Mouse (Mus musculus) heart, embryonic 16.5 days (tissue): ENCODE results near the gene Ier5. TPM values are rescaled to one million over a fixed set of nuclear protein-coding genes. Genes with fewer than 3 reads are reported as not detected.

Experiments
- ATAC-seq: fragments of 200-750 bp; cut with Nextera tagmentation; replicated peaks from 2 replicates; pipeline ENCODE4 v1.8.0; 2017; ENCODE audit warnings: moderate number of reproducible peaks; ENCODE audit not compliant: insufficient read depth, low FRiP score; ENCODE audit errors: extremely low read depth
- H3K27ac ChIP-seq: fragments of 300-500 bp; sonication (generic); 2 replicates; pipeline ENCODE4 v1.5.1; 2014; ENCODE audit warnings: mild to moderate bottlenecking, low read length, control low read depth, moderate library complexity
- H3K27me3 ChIP-seq: fragments of 300-500 bp; sonication (generic); 2 replicates; pipeline ENCODE4 v1.6.1; 2014; ENCODE audit warnings: low read length, mixed read lengths; ENCODE audit not compliant: control insufficient read depth, insufficient read depth
- H3K36me3 ChIP-seq: fragments of 300-500 bp; sonication (generic); 2 replicates; pipeline ENCODE4 v1.6.1; 2014; ENCODE audit not compliant: control insufficient read depth, insufficient read depth
- H3K4me1 ChIP-seq: fragments of 300-500 bp; sonication (generic); 2 replicates; pipeline ENCODE4 v1.6.1; 2014; ENCODE audit warnings: low read length, mixed read lengths; ENCODE audit not compliant: control insufficient read depth, insufficient read depth
- H3K4me2 ChIP-seq: fragments of 300-500 bp; sonication (generic); 2 replicates; pipeline ENCODE4 v1.6.1; 2014; ENCODE audit warnings: low read depth, mild to moderate bottlenecking, control low read depth, low read length
- H3K4me3 ChIP-seq: fragments of 300-500 bp; sonication (generic); 2 replicates; pipeline ENCODE4 v1.5.1; 2014; ENCODE audit warnings: mild to moderate bottlenecking, control low read depth, low read length
- H3K9ac ChIP-seq: fragments of 300-500 bp; sonication (generic); 2 replicates; pipeline ENCODE4 v1.6.1; 2014; ENCODE audit warnings: low read length, control low read depth
- H3K9me3 ChIP-seq: fragments of 300-500 bp; sonication (generic); replicated peaks from 2 replicates; pipeline ENCODE4 v1.6.1; 2016; ENCODE audit warnings: low read length; ENCODE audit not compliant: control insufficient read depth
- whole genome bisulfite sequencing: fragments of 180-500 bp; shearing (Covaris S2); extraction: QIAGEN DNeasy Blood & Tissue Kit; methylation state at CpG from one replicate; pipeline ENCODE4 v1.1.7; 2014; 5-methylcytosine and 5-hydroxymethylcytosine counted together
- polyA plus RNA-seq: library from polyadenylated mRNA; unstranded; fragments of >200 nt; fragmentation: Nextera tagmentation; extraction: Ambion mirVana; gene quantifications from 2 replicates; pipeline ENCODE4 v1.2.1, GENCODE M21; 2015

The Ier5 gene
- polyA plus RNA-seq, 1 experiment from 2014 or later, result 3.9 TPM

DNA sequence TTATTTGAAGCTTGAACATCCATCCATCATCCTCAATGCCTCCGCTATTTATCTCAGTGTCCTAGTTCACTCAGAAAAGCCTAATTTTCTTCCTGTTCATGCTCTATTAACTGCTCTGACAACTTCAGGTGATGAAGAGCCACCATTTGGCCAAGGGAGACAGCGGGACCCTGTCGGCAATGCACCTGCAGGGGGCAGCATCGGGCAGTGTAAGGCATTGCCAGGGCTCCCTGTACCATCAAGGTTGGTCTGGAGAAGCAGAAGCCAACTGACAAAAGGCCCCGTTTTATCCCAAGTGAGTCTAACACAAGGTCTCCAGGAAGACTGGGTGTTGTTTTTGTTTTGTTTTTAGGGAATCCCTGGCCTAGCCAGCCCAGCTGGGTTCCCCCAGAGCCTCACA, 50.5 kb downstream of the Ier5 start:
- Histone ChIP-seq H3K9me3 (no peaks in the 10 kb centered on the region), H3K4me2 (no peak overlapping the region), H3K36me3 (no peaks in the 10 kb centered on the region), H3K9ac (no peak overlapping the region), H3K4me1 (peaks cover 40% of the 10 kb centered on the region), H3K27ac (no peak overlapping the region), H3K4me3 (no peak overlapping the region), H3K27me3 (no peaks in the 10 kb centered on the region)
- WGBS, result 3% methylated on average over 5 of the region's 5 CpGs
- ATAC-seq, result peak; percentile 58; the same call in 1 of the 2 replicates

Other genes starting within 250 kb of the Ier5 start
- gene Cacna1e, start 215.1 kb downstream of the Ier5 start, polyA plus RNA-seq, result 0.13 and 0.20 TPM in 2 replicates
- 7.7 and 10.4 TPM in 2 replicates for gene Mr1, start 47.2 kb upstream of the Ier5 start, polyA plus RNA-seq
- gene Stx6, start 59.1 kb upstream of the Ier5 start, polyA plus RNA-seq, result 53.4 and 54.0 TPM in 2 replicates
- gene BC034090, start 144.8 kb upstream of the Ier5 start, polyA plus RNA-seq, result 9.1 and 10.9 TPM in 2 replicates